15 mouse cellular contexts compared by ENCODE assay signal in the genomic region with DNA sequence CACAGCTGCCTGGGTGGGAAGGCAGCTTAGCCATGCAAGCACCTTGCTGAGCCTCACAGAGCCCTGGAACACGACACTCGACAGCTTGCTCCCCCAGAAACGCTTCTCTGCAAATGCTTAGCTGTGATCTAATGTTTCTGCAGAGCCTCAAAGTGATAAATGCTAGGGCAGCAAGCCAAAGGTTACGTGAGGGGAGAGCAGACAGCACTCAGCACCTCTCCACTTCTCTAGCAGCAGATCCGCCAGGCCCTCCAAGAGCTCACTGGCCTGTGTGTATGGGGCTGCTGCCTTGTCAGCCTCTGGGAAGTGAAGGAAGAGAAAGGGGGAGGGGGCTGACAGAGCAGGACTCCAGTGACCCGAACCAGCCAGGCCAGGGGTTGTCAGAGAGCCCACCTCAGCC. TPM values are rescaled to one million over a fixed set of nuclear protein-coding genes. Genes with fewer than 3 reads are reported as not detected.
DNase-seq lines count a peak whose midpoint lies in the region; ATAC-seq and TF ChIP-seq lines count a peak whose summit lies in the region.
"Had no signal": no experiment of that assay in that cellular context is flagged by ENCODE, and none has a peak within 500 bp of the region (broad histone marks: within the 10 kb centered on the region; RNA-seq: fewer than 3 reads in every experiment).

No protein-coding gene starts in this region.

- H3K4me1 ChIP-seq in forebrain, embryonic 13.5 days, result peaks cover 14% of the 10 kb centered on the region
- H3K4me1 ChIP-seq in forebrain, postnatal 0 days (ENCODE audit: insufficient read depth), result no peaks in the 10 kb centered on the region; the same call in 1 of the 2 replicates
- no peaks in the 10 kb centered on the region for H3K4me1 ChIP-seq in kidney, postnatal 0 days (replicated peaks; ENCODE audit: insufficient read depth, low read length)
- H3K4me1 ChIP-seq in heart, embryonic 11.5 days (ENCODE audit: control insufficient read depth, insufficient read depth, low read length), result peaks cover 51% of the 10 kb centered on the region
- 0 out of 2 replicates have a peak, but pooled peaks cover 6% of the 10 kb centered on the region for H3K4me1 ChIP-seq in stomach, embryonic 16.5 days (ENCODE audit: control insufficient read depth, insufficient read depth, low read length)

- H3K27ac ChIP-seq in forebrain, embryonic 13.5 days, result peak overlapping the region; percentile 52
- no peak overlapping the region for H3K27ac ChIP-seq in forebrain, postnatal 0 days (ENCODE audit: low read depth, low read length)
- H3K27ac ChIP-seq in kidney, postnatal 0 days, result no peak overlapping the region
- H3K27ac ChIP-seq in heart, embryonic 11.5 days (ENCODE audit: low read depth, low read length), result peak overlapping the region; percentile 57
- H3K27ac ChIP-seq in stomach, embryonic 16.5 days (ENCODE audit: low read length), result no peak overlapping the region
- H3K27ac ChIP-seq: hindbrain, embryonic 12.5 days; liver, embryonic 14.5 days; macrophage had no signal

- no peaks in the 10 kb centered on the region for H3K9me3 ChIP-seq in forebrain, embryonic 13.5 days (replicated peaks)
- no peaks in the 10 kb centered on the region for H3K9me3 ChIP-seq in forebrain, postnatal 0 days (ENCODE audit: low read length)
- H3K9me3 ChIP-seq in kidney, postnatal 0 days (replicated peaks; ENCODE audit: low read length), result no peaks in the 10 kb centered on the region
- H3K9me3 ChIP-seq in heart, embryonic 11.5 days (replicated peaks; ENCODE audit: control insufficient read depth, low read length), result no peaks in the 10 kb centered on the region
- H3K9me3 ChIP-seq in stomach, embryonic 16.5 days (replicated peaks; ENCODE audit: control insufficient read depth, low read length), result no peaks in the 10 kb centered on the region
- H3K9me3 ChIP-seq: hindbrain, embryonic 12.5 days had no signal

- 84% methylated on average over 6 of the region's 6 CpGs for WGBS in forebrain, embryonic 13.5 days
- 69% methylated on average over 6 of the region's 6 CpGs for WGBS in forebrain, postnatal 0 days
- WGBS in kidney, postnatal 0 days, result 42% methylated on average over 6 of the region's 6 CpGs
- WGBS in heart, embryonic 11.5 days (ENCODE audit: insufficient replicate concordance), result 29% methylated on average over 6 of the region's 6 CpGs
- 57% methylated on average over 6 of the region's 6 CpGs for WGBS in stomach, embryonic 16.5 days

- no peaks in the 10 kb centered on the region for H3K27me3 ChIP-seq in forebrain, embryonic 13.5 days
- no peaks in the 10 kb centered on the region for H3K27me3 ChIP-seq in forebrain, postnatal 0 days (ENCODE audit: insufficient read depth, low read length)
- H3K27me3 ChIP-seq in kidney, postnatal 0 days (ENCODE audit: insufficient read depth, low read length), result no peaks in the 10 kb centered on the region
- H3K27me3 ChIP-seq in heart, embryonic 11.5 days (ENCODE audit: control insufficient read depth, insufficient read depth, low read length), result no peaks in the 10 kb centered on the region
- H3K27me3 ChIP-seq in stomach, embryonic 16.5 days (ENCODE audit: control insufficient read depth, insufficient read depth, low read length), result no peaks in the 10 kb centered on the region
- H3K27me3 ChIP-seq: hindbrain, embryonic 12.5 days had no signal

- peaks cover 48% of the 10 kb centered on the region for H3K36me3 ChIP-seq in forebrain, embryonic 13.5 days (ENCODE audit: poor library complexity, severe bottlenecking)
- peaks cover 32% of the 10 kb centered on the region for H3K36me3 ChIP-seq in forebrain, postnatal 0 days (ENCODE audit: insufficient read depth)
- H3K36me3 ChIP-seq in kidney, postnatal 0 days (ENCODE audit: insufficient read depth, low read length), result peaks cover 31% of the 10 kb centered on the region
- H3K36me3 ChIP-seq in heart, embryonic 11.5 days (ENCODE audit: control insufficient read depth, insufficient read depth, low read length), result 0 out of 2 replicates have a peak, but pooled peaks cover 2% of the 10 kb centered on the region
- H3K36me3 ChIP-seq in stomach, embryonic 16.5 days (ENCODE audit: control insufficient read depth, insufficient read depth, low read length), result 0 out of 2 replicates have a peak, but pooled peaks cover 2% of the 10 kb centered on the region

- no peak for ATAC-seq in forebrain, embryonic 13.5 days
- no peak for ATAC-seq in forebrain, postnatal 0 days
- ATAC-seq in kidney, postnatal 0 days (replicated peaks; ENCODE audit: low FRiP score, low read depth), result no peak; the same call in 1 of the 2 replicates
- ATAC-seq in heart, embryonic 11.5 days (replicated peaks; ENCODE audit: insufficient number of reproducible peaks, low FRiP score, low TSS enrichment), result peak; percentile 76; the same call in 1 of the 2 replicates
- peak; percentile 30; the same call in 1 of the 2 replicates for ATAC-seq in stomach, embryonic 16.5 days (ENCODE audit: insufficient read depth, low FRiP score)

- H3K4me3 ChIP-seq in forebrain, embryonic 13.5 days, result no peak overlapping the region
- no peak overlapping the region for H3K4me3 ChIP-seq in forebrain, postnatal 0 days (ENCODE audit: low read depth, low read length)
- H3K4me3 ChIP-seq in kidney, postnatal 0 days (replicated peaks; ENCODE audit: low read depth, low read length), result no peak overlapping the region
- H3K4me3 ChIP-seq in heart, embryonic 11.5 days (ENCODE audit: low read depth, low read length), result no peak overlapping the region
- no peak overlapping the region for H3K4me3 ChIP-seq in stomach, embryonic 16.5 days (replicated peaks; ENCODE audit: low read length)
- H3K4me3 ChIP-seq: hindbrain, embryonic 12.5 days had no signal

- intact Hi-C loops in left cerebral cortex, postnatal 36 days (cut with DNase I), result no loop called here

- TF ChIP-seq CTCF in forebrain, postnatal 0 days (IDR thresholded peaks at IDR 0.05; ENCODE audit: low read depth), result no peak
- no peak for TF ChIP-seq CTCF in kidney, postnatal 0 days (IDR thresholded peaks at IDR 0.05; ENCODE audit: low read depth)

- 0 out of 2 replicates have a peak overlapping the region, but pooled peaks have one; percentile 2 for H3K9ac ChIP-seq in forebrain, embryonic 13.5 days
- no peak overlapping the region for H3K9ac ChIP-seq in forebrain, postnatal 0 days
- no peak overlapping the region for H3K9ac ChIP-seq in kidney, postnatal 0 days (ENCODE audit: low read depth, low read length)
- no peak overlapping the region for H3K9ac ChIP-seq in heart, embryonic 11.5 days (ENCODE audit: low read depth, low read length)
- no peak overlapping the region for H3K9ac ChIP-seq in stomach, embryonic 16.5 days (ENCODE audit: low read length)
- H3K9ac ChIP-seq: hindbrain, embryonic 12.5 days; liver, embryonic 14.5 days had no signal

- no peak for DNase-seq in forebrain, postnatal 0 days
- peak; percentile 61 for DNase-seq in kidney, postnatal 0 days (ENCODE audit: low spot score)
- no peak for DNase-seq in kidney, postnatal 25 days
- DNase-seq in ovary, postnatal 14 days (ENCODE audit: low spot score), result no peak
- DNase-seq in left cerebral cortex, postnatal 36 days (ENCODE audit: low spot score in 2 of 2), result no peak
- DNase-seq: adrenal gland, adult 8-10 months; right cerebral cortex, postnatal 4 days; thymus, adult 18-20 months had no signal

- no peak overlapping the region for H3K4me2 ChIP-seq in forebrain, embryonic 13.5 days
- H3K4me2 ChIP-seq in forebrain, postnatal 0 days (ENCODE audit: low read depth), result no peak overlapping the region
- H3K4me2 ChIP-seq in kidney, postnatal 0 days (ENCODE audit: low read length), result no peak overlapping the region
- 0 out of 2 replicates have a peak overlapping the region, but pooled peaks have one; percentile 20 for H3K4me2 ChIP-seq in heart, embryonic 11.5 days
- H3K4me2 ChIP-seq in stomach, embryonic 16.5 days (ENCODE audit: low read depth, low read length), result no peak overlapping the region
- H3K4me2 ChIP-seq: hindbrain, embryonic 12.5 days had no signal

RNA-seq across cellular contexts. Expression of gene Fbxw8, which starts 27.1 kb away (rescaled TPM):
- 23.5 and 24.6 TPM in 2 replicates for polyA plus RNA-seq in forebrain, embryonic 13.5 days (2015; fragmentation: Nextera tagmentation; extraction: Ambion mirVana)
- 42.8 and 51.0 TPM in 2 replicates for total RNA-seq in forebrain, postnatal 0 days (2014; rRNA removed)
- 15.2 and 16.4 TPM in 2 replicates for polyA plus RNA-seq in forebrain, postnatal 0 days (2015; fragmentation: Nextera tagmentation; extraction: Ambion mirVana)
- polyA plus RNA-seq in kidney, postnatal 0 days (2015; fragmentation: Nextera tagmentation; extraction: Ambion mirVana), result 23.9 and 24.7 TPM in 2 replicates
- polyA plus RNA-seq in heart, embryonic 11.5 days (2014; fragmentation: Nextera tagmentation; extraction: Ambion mirVana), result 16.8 and 18.6 TPM in 2 replicates
- 16.5 and 18.3 TPM in 2 replicates for polyA plus RNA-seq in stomach, embryonic 16.5 days (2015; fragmentation: Nextera tagmentation; extraction: Ambion mirVana)
- 10 to 100 TPM; 31.4 to 34.7 TPM for total RNA-seq in left cerebral cortex, postnatal 36 days (2021)

RNA-seq across cellular contexts. Expression of gene Hrk, which starts 36.2 kb away (rescaled TPM):
- polyA plus RNA-seq in forebrain, embryonic 13.5 days (2015; fragmentation: Nextera tagmentation; extraction: Ambion mirVana), result 0.62 and 0.91 TPM in 2 replicates
- total RNA-seq in forebrain, postnatal 0 days (2014; rRNA removed), result 17.3 and 26.3 TPM in 2 replicates
- 4.7 and 8.4 TPM in 2 replicates for polyA plus RNA-seq in forebrain, postnatal 0 days (2015; fragmentation: Nextera tagmentation; extraction: Ambion mirVana)
- polyA plus RNA-seq in kidney, postnatal 0 days (2015; fragmentation: Nextera tagmentation; extraction: Ambion mirVana), result 0.03 TPM in 1 of 2 replicates, not detected in the other
- not detected in 2 replicates for polyA plus RNA-seq in heart, embryonic 11.5 days (2014; fragmentation: Nextera tagmentation; extraction: Ambion mirVana)
- polyA plus RNA-seq in stomach, embryonic 16.5 days (2015; fragmentation: Nextera tagmentation; extraction: Ambion mirVana), result 0.44 and 0.52 TPM in 2 replicates
- total RNA-seq in left cerebral cortex, postnatal 36 days (2021), result 10 to 100 TPM; 28.3 to 30.3 TPM
- total RNA-seq: common myeloid progenitor, adult 5-6 weeks had no signal
- polyA plus RNA-seq: macrophage had no signal

Comparison
In these comparisons a context has a peak if more than half of its experiments do, and no peak if none do; other contexts are left out.
1. H3K27ac ChIP-seq: peak in forebrain, embryonic 13.5 days (single experiment) and heart, embryonic 11.5 days (single experiment); none in forebrain, postnatal 0 days (single experiment), kidney, postnatal 0 days (single experiment) and stomach, embryonic 16.5 days (single experiment).
2. ATAC-seq: peak in heart, embryonic 11.5 days (single experiment) and stomach, embryonic 16.5 days (single experiment); none in forebrain, embryonic 13.5 days (single experiment), forebrain, postnatal 0 days (single experiment) and kidney, postnatal 0 days (single experiment).